Mouse (Mus musculus) heart, adult 2 months (tissue): Measurements from ENCODE around the gene Fam13c. TPM values are rescaled to one million over a fixed set of nuclear protein-coding genes. Genes with fewer than 3 reads are reported as not detected.

Experiments used
- DNase-seq, 2 experiments: peaks; one replicate each; pipeline ENCODE4 v3.0.0; 2021
- H3K27ac ChIP-seq: fragments of 200-600 bp; 2 replicates; pipeline ENCODE4 v1.8.1; 2022
- H3K27me3 ChIP-seq: fragments of 200-500 bp; 2 replicates; pipeline ENCODE4 v1.6.1; 2012; ENCODE audit warnings: mild to moderate bottlenecking, low read length, inconsistent platforms, mixed read lengths; ENCODE audit not compliant: control insufficient read depth, insufficient read depth
- H3K36me3 ChIP-seq: fragments of 200-500 bp; 2 replicates; pipeline ENCODE4 v1.6.1; 2012; ENCODE audit warnings: low read length, inconsistent platforms; ENCODE audit not compliant: control insufficient read depth, insufficient read depth
- H3K4me1 ChIP-seq: fragments of 200-500 bp; 2 replicates; pipeline ENCODE4 v1.6.1; 2011; ENCODE audit warnings: low read length; ENCODE audit not compliant: control insufficient read depth, insufficient read depth
- H3K4me3 ChIP-seq: fragments of 200-600 bp; 2 replicates; pipeline ENCODE4 v1.8.1; 2022
- H3K79me2 ChIP-seq: fragments of 200-500 bp; replicated peaks from 2 replicates; pipeline ENCODE4 v1.6.1; 2012; ENCODE audit warnings: mild to moderate bottlenecking, inconsistent platforms, low read length, moderate library complexity, mixed read lengths; ENCODE audit not compliant: control insufficient read depth, insufficient read depth
- H3K9ac ChIP-seq: fragments of 200-500 bp; 2 replicates; pipeline ENCODE4 v1.6.1; 2012; ENCODE audit warnings: low read depth, mild to moderate bottlenecking, control low read depth, inconsistent platforms, low read length, mixed read lengths
- CTCF ChIP-seq: fragments of 200-600 bp; IDR thresholded peaks from 2 replicates; pipeline ENCODE4 v1.8.1; 2022; ENCODE audit warnings: antibody characterized with exemption, mild to moderate bottlenecking, moderate library complexity
- EP300 ChIP-seq: fragments of 200-500 bp; IDR thresholded peaks from 2 replicates; pipeline ENCODE4 v1.6.1; 2011; ENCODE audit warnings: low read depth, low read length, control low read depth; ENCODE audit not compliant: insufficient read depth
- POLR2A ChIP-seq: fragments of 200-500 bp; IDR thresholded peaks from 2 replicates; pipeline ENCODE4 v1.6.1; 2011; ENCODE audit warnings: mild to moderate bottlenecking, low read depth, low read length, control low read depth; ENCODE audit not compliant: insufficient read depth
- WGBS: fragments of 180-500 bp; shearing (Covaris S2); methylation state at CpG from one replicate; pipeline ENCODE4 v1.1.7; 2018; 5-methylcytosine and 5-hydroxymethylcytosine counted together
- intact Hi-C: fragments of 180-260 bp; cut with DNase I; formaldehyde crosslinking; loops from one replicate; pipeline ENCODE4 v1.15.1; 2025
- polyA plus RNA-seq: library from polyadenylated mRNA; depleted of rRNA; stranded (reverse); fragments of >200 nt; gene quantifications from 2 replicates; pipeline ENCODE4 v1.2.3, GENCODE M21; 2012
- total RNA-seq, 2 experiments: library from RNA; stranded (reverse); gene quantifications; 2 replicates each; pipeline ENCODE4 v1.2.3; 2021

The Fam13c gene
- total and polyA plus RNA-seq, 3 experiments = 2.8 to 5.5 (median 5.2) TPM

DNA sequence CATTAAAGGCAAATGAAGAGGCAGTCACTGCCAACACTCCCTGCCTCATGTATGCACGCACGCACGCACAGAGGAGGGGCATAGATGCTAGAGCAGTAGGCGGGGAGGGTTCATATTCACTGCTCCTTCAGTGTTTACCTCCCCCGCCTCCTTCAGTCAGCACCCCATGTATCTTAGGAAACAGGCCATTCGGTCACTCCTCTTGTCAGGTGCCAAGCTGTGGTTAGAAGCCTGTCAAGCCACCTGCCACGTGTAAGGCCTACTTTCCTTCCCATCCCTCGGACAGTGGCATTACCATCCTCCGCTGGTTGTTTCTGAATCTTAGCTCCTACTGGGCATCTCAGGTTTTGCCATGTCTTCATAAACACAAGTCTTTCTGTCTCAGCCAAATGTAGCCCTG lies 99.0 kb downstream of the Fam13c start:
- H3K9ac ChIP-seq = no peak overlapping the region
- intact Hi-C loops = no loop called here
- H3K4me1 ChIP-seq = no peaks in the 10 kb centered on the region
- no peak for DNase-seq
- no peak overlapping the region for H3K27ac ChIP-seq
- no peak overlapping the region for H3K4me3 ChIP-seq
- H3K36me3 ChIP-seq = no peaks in the 10 kb centered on the region
- no peak for TF ChIP-seq CTCF
- TF ChIP-seq POLR2A = no peak
- no peak for TF ChIP-seq EP300
- H3K79me2 ChIP-seq = no peaks in the 10 kb centered on the region
- no peaks in the 10 kb centered on the region for H3K27me3 ChIP-seq
- WGBS = 86% methylated on average over 9 of the region's 9 CpGs

DNA sequence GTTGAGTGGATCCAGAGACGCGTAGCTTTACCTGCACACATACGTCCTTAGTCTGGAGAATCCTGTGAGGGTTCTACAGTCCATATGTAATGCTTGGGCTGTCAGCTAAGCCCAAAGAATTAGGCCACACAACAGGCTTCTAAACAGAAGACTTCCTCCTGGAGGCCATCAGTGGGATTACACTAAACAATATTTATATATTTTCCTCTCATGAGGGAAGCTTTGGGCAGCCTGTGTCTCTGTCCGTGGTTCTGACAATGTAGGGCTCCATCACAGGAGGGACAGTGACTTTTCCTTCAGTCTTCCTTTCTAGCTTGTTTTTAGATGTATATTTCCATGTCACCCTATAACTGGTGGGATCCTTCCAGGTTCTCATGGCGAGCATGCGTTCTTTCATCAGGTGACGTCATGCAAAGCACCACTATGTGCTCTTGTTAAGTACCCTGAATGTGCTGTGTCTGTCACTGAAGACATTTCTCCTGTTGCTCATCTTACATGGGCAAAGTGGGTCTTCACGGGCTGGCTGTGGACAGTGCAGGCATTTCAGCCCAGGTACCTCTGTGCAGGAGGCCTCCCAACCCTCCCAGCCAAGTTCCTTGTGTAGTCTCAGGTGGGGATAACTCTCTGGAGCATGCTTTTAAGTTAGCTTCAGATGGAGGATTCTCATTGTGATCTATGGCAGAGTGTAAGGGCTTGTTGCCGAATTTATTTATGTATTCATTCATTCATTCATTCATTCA lies 100.3 kb downstream of the Fam13c start:
- no peak overlapping the region for H3K27ac ChIP-seq
- WGBS = 85% methylated on average over 9 of the region's 9 CpGs
- no peak for DNase-seq
- H3K4me3 ChIP-seq = no peak overlapping the region
- H3K36me3 ChIP-seq = no peaks in the 10 kb centered on the region
- H3K27me3 ChIP-seq = no peaks in the 10 kb centered on the region
- no peaks in the 10 kb centered on the region for H3K79me2 ChIP-seq
- H3K4me1 ChIP-seq = no peaks in the 10 kb centered on the region
- no peak overlapping the region for H3K9ac ChIP-seq
- intact Hi-C loops = loop anchor here (5.0 kb wide), 1 partner anchor 173 kb away; no protein-coding TSS in a partner anchor
- TF ChIP-seq POLR2A (no peak), CTCF (peak; percentile 66)

- H3K4me3 ChIP-seq = no peak overlapping the region
- H3K36me3 ChIP-seq = no peaks in the 10 kb centered on the region
- intact Hi-C loops = loop anchor here (5.0 kb wide), 1 partner anchor 176 kb away; no protein-coding TSS in a partner anchor
- H3K27me3 ChIP-seq = no peaks in the 10 kb centered on the region
- DNase-seq = no peak
- no peaks in the 10 kb centered on the region for H3K79me2 ChIP-seq
- H3K4me1 ChIP-seq = no peaks in the 10 kb centered on the region
- TF ChIP-seq CTCF = no peak
- no peak for TF ChIP-seq POLR2A
- no peak for TF ChIP-seq EP300
- no peak overlapping the region for H3K27ac ChIP-seq
- H3K9ac ChIP-seq = no peak overlapping the region
- WGBS = 85% methylated on average over 6 of the region's 6 CpGs
Measured at GRCm38 (mm10) chr10:70542857-70543256, 102.6 kb downstream of the Fam13c start.

- H3K4me1 ChIP-seq = no peaks in the 10 kb centered on the region; the same call in 1 of the 2 replicates
- no peaks in the 10 kb centered on the region for H3K27me3 ChIP-seq
- H3K9ac ChIP-seq = no peak overlapping the region
- no peak overlapping the region for H3K4me3 ChIP-seq
- no peak overlapping the region for H3K27ac ChIP-seq
- intact Hi-C loops = no loop called here
- WGBS = 88% methylated on average over 3 of the region's 3 CpGs
- TF ChIP-seq EP300 (no peak), POLR2A (no peak), CTCF (no peak)
- H3K36me3 ChIP-seq = no peaks in the 10 kb centered on the region
- DNase-seq = no peak
- H3K79me2 ChIP-seq = no peaks in the 10 kb centered on the region
Measured at GRCm38 (mm10) chr10:70552531-70552930, 112.2 kb downstream of the Fam13c start.

DNA sequence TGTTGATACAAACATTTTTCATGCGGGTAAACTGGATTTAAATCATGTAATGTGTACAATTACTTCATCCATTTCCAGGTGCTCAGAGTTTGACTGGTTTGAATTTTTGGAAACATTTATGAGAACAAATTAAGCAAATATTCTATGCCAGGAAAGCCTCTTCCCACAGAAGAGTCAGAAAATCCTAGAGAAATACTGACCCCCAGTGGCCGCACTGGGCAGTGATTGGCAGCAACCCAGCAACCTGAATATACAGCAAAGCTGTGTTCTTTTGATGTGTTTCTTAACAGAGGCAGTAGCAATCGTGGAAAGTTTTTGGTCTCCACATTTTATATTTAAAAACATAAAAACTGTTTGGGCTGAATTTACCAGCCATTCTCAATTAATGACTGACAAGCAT lies 123.4 kb downstream of the Fam13c start:
- peak; percentile 45 to 80 for DNase-seq
- intact Hi-C loops = loop anchor here (1.0 to 2.0 kb wide), 3 partner anchors 195 to 399 kb away; no protein-coding TSS in a partner anchor
- H3K4me3 ChIP-seq = no peak overlapping the region
- WGBS = 23% methylated on average over 3 of the region's 3 CpGs
- no peaks in the 10 kb centered on the region for H3K36me3 ChIP-seq
- no peak overlapping the region for H3K9ac ChIP-seq
- no peaks in the 10 kb centered on the region for H3K27me3 ChIP-seq
- H3K27ac ChIP-seq = no peak overlapping the region
- H3K4me1 ChIP-seq = no peaks in the 10 kb centered on the region
- TF ChIP-seq POLR2A (no peak), CTCF (peak; percentile 93), EP300 (peak; percentile 80; the same call in 1 of the 2 replicates)
- H3K79me2 ChIP-seq = no peaks in the 10 kb centered on the region

GRCm38 (mm10) chr10:70581556-70582211 lies 141.4 kb downstream of the Fam13c start:
- Histone ChIP-seq H3K9ac (no peak overlapping the region), H3K27ac (no peak overlapping the region)

More at GRCm38 (mm10) chr10:70581556-70582211, 141.4 kb downstream of the Fam13c start:
- TF ChIP-seq EP300 (no peak), POLR2A (no peak), CTCF (no peak)
- Histone ChIP-seq H3K4me1 (no peaks in the 10 kb centered on the region), H3K4me3 (no peak overlapping the region), H3K36me3 (no peaks in the 10 kb centered on the region), H3K79me2 (no peaks in the 10 kb centered on the region), H3K27me3 (no peaks in the 10 kb centered on the region)
- intact Hi-C loops = no loop called here
- DNase-seq = no peak
- 29% methylated on average over 7 of the region's 7 CpGs for WGBS
